ENCODE assay signal across 8 mouse cellular contexts in the genomic region with DNA sequence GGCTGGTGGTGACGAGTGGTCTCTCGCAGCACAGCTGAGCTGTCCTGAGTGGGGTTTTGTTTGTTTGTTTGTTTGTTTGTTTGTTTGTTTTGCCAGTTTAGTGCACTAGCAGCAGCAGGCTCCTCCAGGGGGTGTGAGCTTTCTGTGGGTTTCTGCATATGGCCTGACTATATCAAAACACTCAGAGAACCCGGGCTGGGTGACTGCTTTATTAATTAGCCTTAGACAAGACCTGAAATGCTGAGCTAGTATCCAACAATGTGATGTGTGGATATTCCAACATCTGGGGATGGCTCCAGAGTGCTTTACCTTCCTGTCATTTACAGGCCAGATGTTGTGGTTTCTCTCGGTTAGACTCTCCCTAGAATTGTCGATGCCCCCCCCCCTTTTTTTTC. TPM values are rescaled to one million over a fixed set of nuclear protein-coding genes. Genes with fewer than 3 reads are reported as not detected.
DNase-seq lines count a peak whose midpoint lies in the region; ATAC-seq and TF ChIP-seq lines count a peak whose summit lies in the region.

No protein-coding gene starts in this region.

- no peak for TF ChIP-seq CTCF in gastrocnemius, adult 2 months (IDR thresholded peaks at IDR 0.05)

- H3K4me1 ChIP-seq in forebrain, embryonic 16.5 days (replicated peaks; ENCODE audit: control insufficient read depth, insufficient read depth, low read length) = peaks cover 4% of the 10 kb centered on the region; the same call in 1 of the 2 replicates
- H3K4me1 ChIP-seq in liver, embryonic 16.5 days (ENCODE audit: control insufficient read depth, low read depth, low read length) = peaks cover 4% of the 10 kb centered on the region

- H3K9me3 ChIP-seq in forebrain, embryonic 16.5 days (ENCODE audit: control insufficient read depth, low read length) = no peaks in the 10 kb centered on the region
- H3K9me3 ChIP-seq in liver, embryonic 16.5 days (replicated peaks; ENCODE audit: control insufficient read depth, low read length) = no peaks in the 10 kb centered on the region

- intact Hi-C loops in gastrocnemius, adult 2 months (cut with DNase I) = no loop called here

- peak overlapping the region; percentile 78 for H3K9ac ChIP-seq in forebrain, embryonic 16.5 days (replicated peaks; ENCODE audit: low read depth, low read length)
- no peak overlapping the region; the same call in 1 of the 2 replicates for H3K9ac ChIP-seq in liver, embryonic 16.5 days (ENCODE audit: low read depth, low read length)

- H3K4me3 ChIP-seq in gastrocnemius, adult 2 months = peak overlapping the region; percentile 99
- peak overlapping the region; percentile 79 for H3K4me3 ChIP-seq in forebrain, embryonic 16.5 days (replicated peaks; ENCODE audit: low read length)
- H3K4me3 ChIP-seq in liver, embryonic 16.5 days (ENCODE audit: low read depth, low read length) = peak overlapping the region; percentile 64

- H3K4me2 ChIP-seq in forebrain, embryonic 16.5 days (ENCODE audit: low read length) = peak overlapping the region; percentile 90
- peak overlapping the region; percentile 84 for H3K4me2 ChIP-seq in liver, embryonic 16.5 days (ENCODE audit: low read depth, low read length)

- H3K27me3 ChIP-seq in forebrain, embryonic 16.5 days (replicated peaks; ENCODE audit: control insufficient read depth, insufficient read depth, low read length) = no peaks in the 10 kb centered on the region
- no peaks in the 10 kb centered on the region for H3K27me3 ChIP-seq in liver, embryonic 16.5 days (ENCODE audit: control insufficient read depth, insufficient read depth, low read depth, low read length)

- 18% methylated on average over 5 of the region's 5 CpGs for WGBS in forebrain, embryonic 16.5 days
- 11% methylated on average over 5 of the region's 5 CpGs for WGBS in liver, embryonic 16.5 days (ENCODE audit: insufficient replicate concordance)

- DNase-seq in gastrocnemius, adult 2 months = no peak
- no peak for DNase-seq in gastrocnemius, postnatal 10 days
- DNase-seq in ovary, adult 18-20 months (ENCODE audit: low spot score) = no peak
- DNase-seq in kidney, postnatal 10 days = no peak

- no peaks in the 10 kb centered on the region for H3K36me3 ChIP-seq in forebrain, embryonic 16.5 days (ENCODE audit: control insufficient read depth, insufficient read depth)
- H3K36me3 ChIP-seq in liver, embryonic 16.5 days (ENCODE audit: control insufficient read depth, insufficient read depth) = no peaks in the 10 kb centered on the region

- peak overlapping the region; percentile 94 for H3K27ac ChIP-seq in gastrocnemius, adult 2 months
- no peak overlapping the region; the same call in 1 of the 2 replicates for H3K27ac ChIP-seq in forebrain, embryonic 16.5 days (ENCODE audit: low read length)
- no peak overlapping the region for H3K27ac ChIP-seq in liver, embryonic 16.5 days (ENCODE audit: low read length)

- peak; percentile 22 for ATAC-seq in CD4-positive, CD25-positive, alpha-beta regulatory T cell, adult 4 months
- no peak; the same call in 1 of the 2 replicates for ATAC-seq in forebrain, embryonic 16.5 days
- no peak for ATAC-seq in liver, embryonic 16.5 days (ENCODE audit: low read depth)
- ATAC-seq in monocyte, adult 5-6 weeks (replicated peaks; ENCODE audit: insufficient number of reproducible peaks, low FRiP score, low TSS enrichment, poor library complexity, severe bottlenecking) = no peak

RNA-seq across cellular contexts. Expression of gene Cyp2u1, which starts 0.3 kb away (rescaled TPM):
- 10 to 100 TPM; 11.3 to 18.8 TPM for total RNA-seq in gastrocnemius, adult 2 months (2021)
- total RNA-seq in gastrocnemius, postnatal 10 days (2021) = 1 to 10 TPM; 3.5 to 5.8 TPM
- polyA plus RNA-seq in CD4-positive, CD25-positive, alpha-beta regulatory T cell, adult 4 months (2017; shearing (Covaris generic)) = 1 to 10 TPM in 1 of 2 experiments, under 1 TPM in 1; 0.97 to 1.3 TPM
- polyA plus RNA-seq in forebrain, embryonic 16.5 days (2015; fragmentation: Nextera tagmentation; extraction: Ambion mirVana) = 7.0 TPM in 2 replicates
- 0.14 and 0.26 TPM in 2 replicates for polyA plus RNA-seq in liver, embryonic 16.5 days (2015; fragmentation: Nextera tagmentation; extraction: Ambion mirVana)
- total RNA-seq in monocyte, adult 5-6 weeks (2017) = 0.39 TPM in 1 of 3 replicates, not detected in the others

RNA-seq across cellular contexts. Expression of gene Hadh, which starts 31.4 kb away (rescaled TPM):
- total RNA-seq in gastrocnemius, adult 2 months (2021) = 100 to 1,000 TPM; 138 to 218 TPM
- 100 to 1,000 TPM; 208 to 234 TPM for total RNA-seq in gastrocnemius, postnatal 10 days (2021)
- 10 to 100 TPM; 78.8 to 91.6 TPM for polyA plus RNA-seq in CD4-positive, CD25-positive, alpha-beta regulatory T cell, adult 4 months (2017; shearing (Covaris generic))
- polyA plus RNA-seq in forebrain, embryonic 16.5 days (2015; fragmentation: Nextera tagmentation; extraction: Ambion mirVana) = 20.1 and 21.6 TPM in 2 replicates
- polyA plus RNA-seq in liver, embryonic 16.5 days (2015; fragmentation: Nextera tagmentation; extraction: Ambion mirVana) = 122 and 150 TPM in 2 replicates
- 12.7 to 23.1 TPM (median 17.3 TPM) in 3 replicates for total RNA-seq in monocyte, adult 5-6 weeks (2017)
